Comparison of ENCODE assay signal across 19 mouse cellular contexts in genomic region chr4:137082866-137083265, GRCm38 (mm10).
"Had no signal": no experiment of that assay in that cellular context is flagged by ENCODE, and none has a peak within 500 bp of the region (broad histone marks: within the 10 kb centered on the region; RNA-seq: fewer than 3 reads in every experiment).

No protein-coding gene starts in this region.

- H3K36me3 ChIP-seq: midbrain, embryonic 10.5 days; midbrain, embryonic 12.5 days; neural tube, embryonic 13.5 days; neural tube, embryonic 15.5 days had no signal

- H3K27ac ChIP-seq: midbrain, embryonic 10.5 days; midbrain, embryonic 12.5 days; neural tube, embryonic 13.5 days; neural tube, embryonic 15.5 days had no signal

- H3K9ac ChIP-seq: lung, embryonic 14.5 days; midbrain, embryonic 12.5 days; neural tube, embryonic 13.5 days; neural tube, embryonic 15.5 days had no signal

- H3K4me2 ChIP-seq: lung, embryonic 14.5 days; midbrain, embryonic 12.5 days; neural tube, embryonic 13.5 days; neural tube, embryonic 15.5 days had no signal

- H3K4me3 ChIP-seq: midbrain, embryonic 10.5 days; midbrain, embryonic 12.5 days; myocyte; neural tube, embryonic 13.5 days; neural tube, embryonic 15.5 days had no signal

- DNase-seq: lung, adult 18-20 months; lung, embryonic 14.5 days; lung, postnatal 10 days; lung, postnatal 4 days; midbrain, embryonic 14.5 days; retina, postnatal 1 day; right cerebral cortex, adult 18-20 months; right cerebral cortex, postnatal 25 days; right cerebral cortex, postnatal 4 days; spleen, adult 18-20 months; thymus, adult 2 months; thymus, postnatal 14 days; thymus, postnatal 36 days had no signal

- H3K27me3 ChIP-seq: neural tube, embryonic 13.5 days; neural tube, embryonic 15.5 days had no signal

- H3K4me1 ChIP-seq: neural tube, embryonic 13.5 days; neural tube, embryonic 15.5 days had no signal

- ATAC-seq: midbrain, embryonic 16.5 days had no signal

- H3K9me3 ChIP-seq: midbrain, embryonic 10.5 days; midbrain, embryonic 12.5 days; neural tube, embryonic 13.5 days; neural tube, embryonic 15.5 days had no signal
